Mouse (Mus musculus) inflammation-experienced regulatory T-cells, adult 6 months (primary cell): Measurements from ENCODE around the gene Cps1. TPM values are rescaled to one million over a fixed set of nuclear protein-coding genes. Genes with fewer than 3 reads are reported as not detected.

Experiments used
- ATAC-seq: one replicate; pipeline ENCODE4 v1.8.0; 2017
- polyA plus RNA-seq, 3 experiments: library from polyadenylated mRNA; unstranded; fragments of 100-300 nt; shearing (Covaris generic); gene quantifications; one replicate each; pipeline ENCODE4 v1.2.1; 2017

Gene Cps1
- polyA plus RNA-seq, 3 experiments from 2014 or later: not detected

GRCm38 (mm10) chr1:67235468-67236217 lies 112.8 kb downstream of the Cps1 start:
- no peak for ATAC-seq

- no peak for ATAC-seq
Observed at GRCm38 (mm10) chr1:67238446-67238845, 115.6 kb downstream of the Cps1 start.

- no peak for ATAC-seq
Observed at GRCm38 (mm10) chr1:67238941-67239340, 116.1 kb downstream of the Cps1 start.

- no peak for ATAC-seq
Observed at GRCm38 (mm10) chr1:67265222-67265621, 142.4 kb downstream of the Cps1 start.

GRCm38 (mm10) chr1:67267972-67268371 lies 145.1 kb downstream of the Cps1 start:
- no peak for ATAC-seq

- no peak for ATAC-seq
Observed at GRCm38 (mm10) chr1:67268450-67268849, 145.6 kb downstream of the Cps1 start.

GRCm38 (mm10) chr1:67276270-67276669 lies 153.4 kb downstream of the Cps1 start:
- no peak for ATAC-seq

Other genes starting within 250 kb of the Cps1 start
- not detected for gene Myl1, start 177.6 kb upstream of the Cps1 start, polyA plus RNA-seq
- gene Lancl1, start 84.2 kb upstream of the Cps1 start, polyA plus RNA-seq: 10 to 100 TPM; 23.1 to 52.2 (median 35.8) TPM